Mouse (Mus musculus): ENCODE measurements at regions not wholly inside any gene's neighbourhood (a gene's known extent, or its start where the extent isn't known, plus 50 kb on each side); places are given as distances from the start of the nearest gene placed in this dataset.

- no peak for TF ChIP-seq CTCF (IDR thresholded peaks at IDR 0.05; ENCODE audit: low read depth, low read length)
- TF ChIP-seq POLR2A (IDR thresholded peaks at IDR 0.05; ENCODE audit: borderline replicate concordance, low read depth, low read length) = no peak
- Histone ChIP-seq H3K27ac (ENCODE audit: insufficient read depth, low read depth, low read length) (no peak overlapping the region), H3K4me1 (ENCODE audit: control insufficient read depth, insufficient read depth, low read length) (0 out of 2 replicates have a peak, but pooled peaks cover 2% of the 10 kb centered on the region), H3K4me3 (ENCODE audit: insufficient read depth, low read length) (no peak overlapping the region)
Measured at GRCm38 (mm10) chr10:111686585-111686984, 180.5 kb downstream of the Phlda1 start.

- no peak for TF ChIP-seq CTCF (IDR thresholded peaks at IDR 0.05; ENCODE audit: low read depth, low read length)
- no peak for TF ChIP-seq POLR2A (IDR thresholded peaks at IDR 0.05; ENCODE audit: borderline replicate concordance, low read depth, low read length)
- no peak overlapping the region for H3K4me3 ChIP-seq (ENCODE audit: insufficient read depth, low read length)
- H3K27ac ChIP-seq (ENCODE audit: insufficient read depth, low read depth, low read length) = no peak overlapping the region
- 0 out of 2 replicates have a peak, but pooled peaks cover 2% of the 10 kb centered on the region for H3K4me1 ChIP-seq (ENCODE audit: control insufficient read depth, insufficient read depth, low read length)
Measured at GRCm38 (mm10) chr10:111689587-111689986, 183.5 kb downstream of the Phlda1 start.

GRCm38 (mm10) chr10:111693762-111694161 lies 187.7 kb downstream of the Phlda1 start:
- H3K4me1 ChIP-seq (ENCODE audit: control insufficient read depth, insufficient read depth, low read length) = no peaks in the 10 kb centered on the region
- H3K4me3 ChIP-seq (ENCODE audit: insufficient read depth, low read length) = no peak overlapping the region
- no peak for TF ChIP-seq POLR2A (IDR thresholded peaks at IDR 0.05; ENCODE audit: borderline replicate concordance, low read depth, low read length)
- TF ChIP-seq CTCF (IDR thresholded peaks at IDR 0.05; ENCODE audit: low read depth, low read length) = no peak
- no peak overlapping the region for H3K27ac ChIP-seq (ENCODE audit: insufficient read depth, low read depth, low read length)

GRCm38 (mm10) chr10:111694227-111695200 lies 188.4 kb downstream of the Phlda1 start:
- H3K4me1 ChIP-seq (ENCODE audit: control insufficient read depth, insufficient read depth, low read length) = no peaks in the 10 kb centered on the region
- no peak overlapping the region for H3K27ac ChIP-seq (ENCODE audit: insufficient read depth, low read depth, low read length)
- TF ChIP-seq CTCF (IDR thresholded peaks at IDR 0.05; ENCODE audit: low read depth, low read length) (no peak), POLR2A (IDR thresholded peaks at IDR 0.05; ENCODE audit: borderline replicate concordance, low read depth, low read length) (no peak)
- no peak overlapping the region for H3K4me3 ChIP-seq (ENCODE audit: insufficient read depth, low read length)

GRCm38 (mm10) chr10:111695918-111696760 lies 190.1 kb downstream of the Phlda1 start:
- H3K4me1 ChIP-seq (ENCODE audit: control insufficient read depth, insufficient read depth, low read length) = no peaks in the 10 kb centered on the region
- TF ChIP-seq CTCF (IDR thresholded peaks at IDR 0.05; ENCODE audit: low read depth, low read length) (no peak), POLR2A (IDR thresholded peaks at IDR 0.05; ENCODE audit: borderline replicate concordance, low read depth, low read length) (no peak)
- no peak overlapping the region for H3K4me3 ChIP-seq (ENCODE audit: insufficient read depth, low read length)
- no peak overlapping the region for H3K27ac ChIP-seq (ENCODE audit: insufficient read depth, low read depth, low read length)

- no peak for TF ChIP-seq CTCF (IDR thresholded peaks at IDR 0.05; ENCODE audit: low read depth, low read length)
- H3K27ac ChIP-seq (ENCODE audit: insufficient read depth, low read depth, low read length) = no peak overlapping the region
- no peak overlapping the region for H3K4me3 ChIP-seq (ENCODE audit: insufficient read depth, low read length)
- no peaks in the 10 kb centered on the region for H3K4me1 ChIP-seq (ENCODE audit: control insufficient read depth, insufficient read depth, low read length)
Measured at GRCm38 (mm10) chr10:111696987-111697386, 190.9 kb downstream of the Phlda1 start.

DNA sequence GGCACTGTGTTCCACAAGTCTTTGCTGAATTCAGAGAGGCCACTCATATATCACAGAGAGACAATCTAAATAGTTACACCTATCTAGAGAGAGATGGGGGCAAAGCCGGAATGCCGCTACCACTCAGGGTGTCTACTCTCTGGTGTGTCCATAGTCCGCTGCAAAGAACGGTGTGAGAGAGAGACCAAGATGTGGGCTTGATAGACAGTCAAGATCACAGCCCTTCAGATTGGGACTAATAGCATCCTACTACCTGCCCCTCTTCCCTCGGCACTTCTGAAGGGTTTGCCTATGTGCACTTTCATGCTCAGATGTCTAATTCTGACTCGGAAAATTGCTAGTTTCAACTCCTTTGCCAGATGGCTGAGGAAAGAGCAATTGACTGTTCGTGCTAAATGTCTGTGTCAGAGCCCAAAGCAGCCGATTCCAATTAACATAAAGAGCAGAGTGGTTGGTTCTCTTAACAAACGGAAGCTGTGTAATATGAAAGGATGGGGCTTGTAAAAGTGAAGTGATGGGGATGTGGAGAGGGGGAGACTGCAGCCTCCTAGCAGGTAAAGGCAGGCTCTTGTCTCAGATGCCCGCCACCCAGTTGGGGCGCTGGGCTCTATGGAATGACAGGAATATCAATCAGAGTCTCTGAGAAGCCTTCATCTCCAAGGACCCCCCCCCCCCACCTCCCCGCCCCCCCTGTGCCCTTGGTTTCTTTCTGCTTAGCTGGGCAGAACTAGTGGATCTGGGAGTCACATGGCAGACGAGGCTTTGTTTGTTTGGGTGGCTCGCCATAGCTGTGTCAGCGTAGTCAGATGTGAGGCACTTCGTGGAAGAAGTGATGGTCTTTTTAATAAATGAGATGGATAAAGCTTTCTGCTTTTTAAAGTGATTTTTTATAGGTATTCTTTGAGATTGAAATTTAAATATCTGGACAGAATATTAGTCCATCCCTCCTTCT lies 193.7 kb downstream of the Phlda1 start:
- H3K4me3 ChIP-seq (ENCODE audit: insufficient read depth, low read length) = no peak overlapping the region
- no peak overlapping the region for H3K27ac ChIP-seq (ENCODE audit: insufficient read depth, low read depth, low read length)
- no peaks in the 10 kb centered on the region for H3K4me1 ChIP-seq (ENCODE audit: control insufficient read depth, insufficient read depth, low read length)
- no peak for TF ChIP-seq CTCF (IDR thresholded peaks at IDR 0.05; ENCODE audit: low read depth, low read length)
- no peak for TF ChIP-seq POLR2A (IDR thresholded peaks at IDR 0.05; ENCODE audit: borderline replicate concordance, low read depth, low read length)

- TF ChIP-seq POLR2A (IDR thresholded peaks at IDR 0.05; ENCODE audit: borderline replicate concordance, low read depth, low read length) (no peak), CTCF (IDR thresholded peaks at IDR 0.05; ENCODE audit: low read depth, low read length) (no peak)
- no peak overlapping the region for H3K4me3 ChIP-seq (ENCODE audit: insufficient read depth, low read length)
- H3K4me1 ChIP-seq (ENCODE audit: control insufficient read depth, insufficient read depth, low read length) = no peaks in the 10 kb centered on the region
- H3K27ac ChIP-seq (ENCODE audit: insufficient read depth, low read depth, low read length) = no peak overlapping the region
Measured at GRCm38 (mm10) chr10:111700570-111700969, 194.5 kb downstream of the Phlda1 start.

- TF ChIP-seq POLR2A (IDR thresholded peaks at IDR 0.05; ENCODE audit: borderline replicate concordance, low read depth, low read length) = no peak
- TF ChIP-seq CTCF (IDR thresholded peaks at IDR 0.05; ENCODE audit: low read depth, low read length) = no peak
- no peaks in the 10 kb centered on the region for H3K4me1 ChIP-seq (ENCODE audit: control insufficient read depth, insufficient read depth, low read length)
- H3K4me3 ChIP-seq (ENCODE audit: insufficient read depth, low read length) = no peak overlapping the region
- H3K27ac ChIP-seq (ENCODE audit: insufficient read depth, low read depth, low read length) = no peak overlapping the region
Measured at GRCm38 (mm10) chr10:111701138-111701537, 195.1 kb downstream of the Phlda1 start.

All from bone marrow macrophage, adult 2 months (primary cell).